Mouse (Mus musculus) myocyte (in vitro differentiated cells): Measurements from ENCODE around the gene Nudt7. TPM values are rescaled to one million over a fixed set of nuclear protein-coding genes. Genes with fewer than 3 reads are reported as not detected.

Experiments
- H3K27me3 ChIP-seq: one replicate; pipeline ENCODE4 v1.6.1; 2011; ENCODE audit not compliant: control insufficient read depth, insufficient read depth, insufficient read length
- H3K36me3 ChIP-seq: one replicate; pipeline ENCODE4 v1.6.1; 2011; ENCODE audit not compliant: control insufficient read depth, insufficient read depth
- H3K4me2 ChIP-seq: one replicate; pipeline ENCODE4 v1.6.1; 2011; ENCODE audit warnings: low read depth, control low read depth
- H3K4me3 ChIP-seq: one replicate; pipeline ENCODE4 v1.5.1; 2011; ENCODE audit warnings: mild to moderate bottlenecking, control low read depth, moderate library complexity
- H3K79me2 ChIP-seq: one replicate; pipeline ENCODE4 v1.6.1; 2011; ENCODE audit not compliant: control insufficient read depth, insufficient read depth
- H3ac ChIP-seq: one replicate; pipeline ENCODE4 v1.6.1; 2011; ENCODE audit not compliant: control insufficient read depth, insufficient read length
- CEBPB ChIP-seq: IDR thresholded peaks from 2 replicates; pipeline ENCODE4 v1.6.1; 2011; ENCODE audit warnings: mild to moderate bottlenecking, moderate library complexity; ENCODE audit not compliant: poor library complexity, insufficient read depth, severe bottlenecking
- E2F4 ChIP-seq: IDR thresholded peaks from one replicate; pipeline ENCODE4 v1.6.1; 2011; ENCODE audit warnings: mild to moderate bottlenecking, control low read depth, moderate library complexity; ENCODE audit not compliant: insufficient read depth
- MAX ChIP-seq: IDR thresholded peaks from one replicate; pipeline ENCODE4 v1.6.1; 2011; ENCODE audit warnings: low read depth, mild to moderate bottlenecking, control low read depth
- MYOD1 ChIP-seq, 3 experiments: IDR thresholded peaks; one replicate each; pipeline ENCODE4 v1.6.1; 2011; ENCODE audit warnings: control low read depth in 2 of 3, low read depth in 2 of 3, mild to moderate bottlenecking in 2 of 3, moderate library complexity in 1 of 3; ENCODE audit not compliant: insufficient read length in 2 of 3, control insufficient read depth in 1 of 3
- MYOG ChIP-seq, 3 experiments: IDR thresholded peaks; one replicate each; pipeline ENCODE4 v1.6.1; 2011; ENCODE audit warnings: control low read depth in 2 of 3, low read depth in 2 of 3, mild to moderate bottlenecking in 2 of 3; ENCODE audit not compliant: insufficient read length in 2 of 3, control insufficient read depth in 1 of 3, insufficient read depth in 1 of 3
- POLR2A ChIP-seq: IDR thresholded peaks from one replicate; pipeline ENCODE4 v1.6.1; 2011; ENCODE audit warnings: low read depth, mild to moderate bottlenecking, control low read depth, moderate library complexity; ENCODE audit not compliant: insufficient read length
- POLR2AphosphoS2 ChIP-seq: IDR thresholded peaks from one replicate; pipeline ENCODE4 v1.6.1; 2011; ENCODE audit warnings: low read depth, control low read depth; ENCODE audit not compliant: insufficient read length
- REST ChIP-seq: IDR thresholded peaks from one replicate; pipeline ENCODE4 v1.6.1; 2011; ENCODE audit warnings: mild to moderate bottlenecking, control low read depth, moderate library complexity; ENCODE audit not compliant: insufficient read depth, insufficient read length
- SRF ChIP-seq: IDR thresholded peaks from one replicate; pipeline ENCODE4 v1.6.1; 2011; ENCODE audit warnings: low read depth; ENCODE audit not compliant: control insufficient read depth, insufficient read length
- TCF12 ChIP-seq: IDR thresholded peaks from one replicate; pipeline ENCODE4 v1.6.1; 2011; ENCODE audit warnings: mild to moderate bottlenecking, control low read depth; ENCODE audit not compliant: poor library complexity, insufficient read depth, severe bottlenecking
- TCF3 ChIP-seq: IDR thresholded peaks from one replicate; pipeline ENCODE4 v1.6.1; 2011; ENCODE audit warnings: low read depth, control low read depth; ENCODE audit not compliant: insufficient read length
- USF1 ChIP-seq: IDR thresholded peaks from one replicate; pipeline ENCODE4 v1.6.1; 2011; ENCODE audit warnings: low read depth, mild to moderate bottlenecking, control low read depth, moderate library complexity
- polyA plus RNA-seq: library from polyadenylated mRNA; unstranded; fragments of >200 nt; fragmentation: generic; extraction: Trizol; gene quantifications from one replicate; pipeline ENCODE4 v1.2.1, GENCODE M21; 2012; ENCODE audit warnings: missing spikeins

Nudt7 gene
- polyA plus RNA-seq, 1 experiment, result not detected

DNA sequence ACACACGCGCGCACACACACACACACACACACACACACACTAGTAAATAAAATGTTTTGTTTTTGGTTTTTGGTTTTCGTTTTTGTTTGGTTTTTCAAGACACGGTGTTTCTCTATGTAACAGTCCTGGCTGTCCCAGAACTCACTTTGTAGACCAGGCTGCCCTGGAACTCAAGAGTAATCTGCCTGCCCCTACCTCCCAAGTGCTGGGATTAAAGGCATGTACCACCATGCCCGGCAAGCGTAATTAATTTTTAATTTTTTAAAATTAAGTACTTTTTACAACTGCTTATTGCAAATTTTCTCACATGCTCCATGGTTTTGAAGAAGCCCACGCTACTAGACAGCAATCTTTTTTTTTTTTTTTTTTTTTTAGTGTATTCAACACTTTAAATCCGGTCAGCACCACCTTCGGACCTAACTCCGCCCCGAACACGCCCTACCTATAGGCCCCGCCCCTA is 277 bp upstream of the Nudt7 start:
- no peak overlapping the region for H3K4me2 ChIP-seq
- no peak overlapping the region for H3ac ChIP-seq
- H3K79me2 ChIP-seq, result no peaks in the 10 kb centered on the region
- no peaks in the 10 kb centered on the region for H3K36me3 ChIP-seq
- no peak for TF ChIP-seq E2F4
- TF ChIP-seq USF1, result no peak
- TF ChIP-seq MAX, result no peak
- no peak for TF ChIP-seq TCF12
- H3K27me3 ChIP-seq, result no peaks in the 10 kb centered on the region
- no peak overlapping the region for H3K4me3 ChIP-seq

DNA sequence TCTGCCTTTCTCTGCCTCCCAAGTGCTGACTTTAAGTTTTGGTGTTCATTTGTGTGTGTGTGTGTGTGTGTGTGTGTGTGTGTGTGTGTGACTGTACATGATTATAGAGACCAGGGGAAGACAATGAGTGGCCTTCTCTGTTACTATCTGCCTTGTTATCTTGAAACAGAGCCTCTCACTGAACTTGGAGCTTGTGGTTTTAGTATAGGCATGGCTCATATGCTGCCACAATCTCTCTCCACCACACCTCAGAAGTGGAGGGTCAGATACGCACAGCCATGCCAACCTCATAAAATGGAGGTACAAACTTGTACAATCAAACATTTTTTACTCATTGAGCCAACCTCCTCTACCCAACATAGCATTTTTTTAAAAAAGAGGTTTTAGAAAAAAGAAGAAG is 3.4 kb downstream of the Nudt7 start:
- Histone ChIP-seq H3K27me3 (no peaks in the 10 kb centered on the region), H3K36me3 (no peaks in the 10 kb centered on the region)
- no peak for TF ChIP-seq POLR2AphosphoS2
- TF ChIP-seq USF1, result no peak
- TF ChIP-seq TCF3, result no peak
- no peak for TF ChIP-seq MAX
- no peak for TF ChIP-seq MYOG (IDR thresholded peaks at IDR 0.05; ENCODE audit: control insufficient read depth in 1 of 3, insufficient read depth in 1 of 3, insufficient read length in 2 of 3, low read depth in 2 of 3)
- no peak for TF ChIP-seq POLR2A
- no peak for TF ChIP-seq E2F4
- no peak for TF ChIP-seq TCF12
- no peak for TF ChIP-seq REST
- no peak for TF ChIP-seq SRF
- TF ChIP-seq CEBPB, result no peak
- TF ChIP-seq MYOD1 (IDR thresholded peaks at IDR 0.05; ENCODE audit: control insufficient read depth in 1 of 3, insufficient read length in 2 of 3, low read depth in 2 of 3), result no peak

DNA sequence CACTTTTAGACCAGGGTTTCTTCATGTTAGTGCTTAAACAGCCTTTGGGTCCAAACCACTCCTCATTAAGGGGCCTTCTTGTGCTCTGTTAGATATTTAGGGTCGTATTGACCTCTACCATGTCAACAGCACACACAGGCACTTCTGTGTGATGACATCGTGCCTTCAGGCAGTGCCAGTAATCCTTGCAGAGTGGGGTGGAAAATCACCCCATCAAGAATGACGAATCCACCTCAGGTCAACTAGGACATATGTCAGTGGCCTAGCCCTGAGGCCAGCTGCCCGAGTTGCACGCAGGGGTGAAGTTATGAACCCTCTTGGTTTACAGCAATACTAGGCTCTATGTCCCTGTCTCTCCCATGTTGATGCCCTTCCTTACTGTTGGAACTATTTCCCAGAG is 3.8 kb downstream of the Nudt7 start:
- no peak overlapping the region for H3K4me3 ChIP-seq
- TF ChIP-seq REST, result no peak
- TF ChIP-seq MYOG (IDR thresholded peaks at IDR 0.05; ENCODE audit: control insufficient read depth in 1 of 3, insufficient read depth in 1 of 3, insufficient read length in 2 of 3, low read depth in 2 of 3), result no peak
- TF ChIP-seq POLR2AphosphoS2, result no peak
- no peak for TF ChIP-seq MYOD1 (IDR thresholded peaks at IDR 0.05; ENCODE audit: control insufficient read depth in 1 of 3, insufficient read length in 2 of 3, low read depth in 2 of 3)
- TF ChIP-seq E2F4, result no peak
- no peak overlapping the region for H3ac ChIP-seq
- H3K79me2 ChIP-seq, result no peaks in the 10 kb centered on the region
- no peaks in the 10 kb centered on the region for H3K36me3 ChIP-seq
- H3K27me3 ChIP-seq, result no peaks in the 10 kb centered on the region
- no peak overlapping the region for H3K4me2 ChIP-seq

More for the DNA sequence above, 3.4 kb downstream of the Nudt7 start:
- H3K4me3 ChIP-seq, result no peak overlapping the region
- no peak overlapping the region for H3ac ChIP-seq
- no peaks in the 10 kb centered on the region for H3K79me2 ChIP-seq
- no peak overlapping the region for H3K4me2 ChIP-seq

DNA sequence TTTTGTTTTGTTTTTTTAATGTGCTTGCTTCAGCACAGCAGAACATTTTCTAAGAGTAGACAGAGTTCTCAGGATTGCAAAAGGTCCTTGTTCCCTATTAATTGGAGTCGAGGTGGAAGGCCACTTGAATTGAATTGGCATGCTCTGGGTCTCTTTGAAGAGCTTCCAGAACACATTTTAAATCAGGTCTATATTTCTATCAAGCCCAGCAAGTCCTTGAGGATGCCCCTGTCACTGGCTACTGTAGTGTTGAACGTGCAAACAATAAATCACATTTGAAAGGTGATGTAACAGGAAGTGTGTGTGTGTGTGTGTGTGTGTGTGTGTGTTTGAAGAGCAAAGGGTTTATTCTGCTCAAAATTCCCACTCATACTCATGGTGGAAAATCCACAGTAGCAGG is 7.1 kb downstream of the Nudt7 start:
- Histone ChIP-seq H3K27me3 (no peaks in the 10 kb centered on the region), H3K79me2 (no peaks in the 10 kb centered on the region), H3K36me3 (no peaks in the 10 kb centered on the region), H3K4me2 (no peak overlapping the region), H3ac (no peak overlapping the region), H3K4me3 (no peak overlapping the region)
- TF ChIP-seq POLR2A (no peak), MAX (no peak), POLR2AphosphoS2 (no peak), CEBPB (no peak), MYOD1 (IDR thresholded peaks at IDR 0.05; ENCODE audit: control insufficient read depth in 1 of 3, insufficient read length in 2 of 3, low read depth in 2 of 3) (no peak), USF1 (no peak), REST (no peak), TCF12 (no peak), E2F4 (no peak), MYOG (IDR thresholded peaks at IDR 0.05; ENCODE audit: control insufficient read depth in 1 of 3, insufficient read depth in 1 of 3, insufficient read length in 2 of 3, low read depth in 2 of 3) (no peak)

DNA sequence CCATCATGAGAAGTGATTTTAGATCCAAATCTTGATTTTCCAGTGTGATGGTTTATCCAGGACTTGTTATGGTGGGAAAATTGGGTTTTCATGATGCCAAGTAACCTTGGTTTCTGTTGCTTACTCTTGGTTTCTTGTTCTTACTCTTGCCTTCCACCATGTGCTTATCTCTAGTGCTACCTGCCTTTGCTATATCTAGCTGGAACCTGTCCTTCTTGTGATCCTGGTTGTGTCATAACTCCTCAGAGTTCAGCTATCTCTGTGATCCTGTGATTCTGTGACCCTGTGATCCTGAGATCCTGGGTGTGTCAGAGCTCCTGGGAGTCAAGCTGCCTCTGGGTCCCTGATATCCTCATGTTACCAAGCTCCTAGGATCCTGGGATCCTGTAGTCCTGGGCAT is 8.8 kb downstream of the Nudt7 start:
- Histone ChIP-seq H3K4me2 (no peak overlapping the region), H3K36me3 (no peaks in the 10 kb centered on the region), H3K4me3 (no peak overlapping the region), H3K79me2 (no peaks in the 10 kb centered on the region), H3K27me3 (no peaks in the 10 kb centered on the region), H3ac (no peak overlapping the region)
- TF ChIP-seq USF1, result no peak
- TF ChIP-seq POLR2AphosphoS2, result no peak
- no peak for TF ChIP-seq E2F4
- TF ChIP-seq TCF3, result no peak
- TF ChIP-seq POLR2A, result no peak
- no peak for TF ChIP-seq REST
- TF ChIP-seq SRF, result no peak
- no peak for TF ChIP-seq MYOG (IDR thresholded peaks at IDR 0.05; ENCODE audit: control insufficient read depth in 1 of 3, insufficient read depth in 1 of 3, insufficient read length in 2 of 3, low read depth in 2 of 3)
- TF ChIP-seq MAX, result no peak
- TF ChIP-seq CEBPB, result no peak
- TF ChIP-seq TCF12, result no peak
- TF ChIP-seq MYOD1 (IDR thresholded peaks at IDR 0.05; ENCODE audit: control insufficient read depth in 1 of 3, insufficient read length in 2 of 3, low read depth in 2 of 3), result no peak
